Mouse (Mus musculus) MEL (cell line): ENCODE measurements around the gene Pcsk4. TPM values are rescaled to one million over a fixed set of nuclear protein-coding genes. Genes with fewer than 3 reads are reported as not detected.

Experiments used
- DNase-seq: peaks from one replicate; pipeline ENCODE4 v3.0.0; 2011; ENCODE audit warnings: low read depth, low spot score
- H3K27ac ChIP-seq: 2 replicates; pipeline ENCODE4 v1.5.1; 2012; ENCODE audit warnings: low read depth, mild to moderate bottlenecking, control low read depth, low read length, moderate library complexity; ENCODE audit not compliant: control insufficient read depth
- H3K27me3 ChIP-seq, 2 experiments: fragments of 150-350 bp in 1 of 2; sonication (generic) in 1 of 2; 2 replicates each; pipeline ENCODE4 v1.6.1; 2012; ENCODE audit warnings: low read length in 2 of 2, mild to moderate bottlenecking in 2 of 2, improper control_type of control experiment in 1 of 2, moderate library complexity in 1 of 2; ENCODE audit not compliant: insufficient read depth in 2 of 2, control insufficient read depth in 1 of 2
- H3K36me3 ChIP-seq, 2 experiments: 2 replicates each; pipeline ENCODE4 v1.6.1; 2012 to 2014; ENCODE audit warnings: low read length in 2 of 2, improper control_type of control experiment in 1 of 2, inconsistent platforms in 1 of 2, mild to moderate bottlenecking in 1 of 2; ENCODE audit not compliant: insufficient read depth in 2 of 2, control insufficient read depth in 1 of 2
- H3K4me1 ChIP-seq, 2 experiments: fragments of 150-350 bp in 1 of 2; sonication (generic) in 1 of 2; 2 replicates each; pipeline ENCODE4 v1.6.1; 2012; ENCODE audit warnings: low read length in 2 of 2, improper control_type of control experiment in 1 of 2, mild to moderate bottlenecking in 1 of 2; ENCODE audit not compliant: insufficient read depth in 2 of 2, control insufficient read depth in 1 of 2
- H3K4me3 ChIP-seq, 2 experiments: fragments of 150-350 bp in 1 of 2; sonication (generic) in 1 of 2; 2 replicates each; pipeline ENCODE4 v1.5.1; 2012; ENCODE audit warnings: low read depth in 2 of 2, low read length in 2 of 2, mild to moderate bottlenecking in 2 of 2, moderate library complexity in 2 of 2, control low read depth in 1 of 2, improper control_type of control experiment in 1 of 2; ENCODE audit not compliant: control insufficient read depth in 1 of 2, insufficient read depth in 1 of 2
- H3K79me2 ChIP-seq: 2 replicates; pipeline ENCODE4 v1.6.1; 2012; ENCODE audit warnings: mild to moderate bottlenecking, low read length, moderate library complexity; ENCODE audit not compliant: control insufficient read depth, poor library complexity, insufficient read depth
- H3K9ac ChIP-seq: 2 replicates; pipeline ENCODE4 v1.6.1; 2012; ENCODE audit warnings: low read depth, mild to moderate bottlenecking, control low read depth, low read length, moderate library complexity; ENCODE audit not compliant: control insufficient read depth, poor library complexity, severe bottlenecking
- H3K9me3 ChIP-seq: fragments of 150-350 bp; sonication (generic); replicated peaks from 2 replicates; pipeline ENCODE4 v1.6.1; 2012; ENCODE audit warnings: mild to moderate bottlenecking, low read length, improper control_type of control experiment, moderate library complexity; ENCODE audit not compliant: insufficient read depth
- CHD1 ChIP-seq: IDR thresholded peaks from 2 replicates; pipeline ENCODE4 v1.6.1; 2012; ENCODE audit warnings: low read depth, mild to moderate bottlenecking, inconsistent platforms, low read length, improper control_type of control experiment
- CTCF ChIP-seq, 3 experiments: IDR thresholded peaks in 2 of 3; conservative IDR thresholded peaks in 1 of 3; 2 replicates each; pipeline ENCODE4 v1.5.1; 2011 to 2012; ENCODE audit warnings: low read length in 3 of 3, low read depth in 2 of 3, mild to moderate bottlenecking in 2 of 3, improper control_type of control experiment in 1 of 3, inconsistent platforms in 1 of 3, mixed read lengths in 1 of 3, moderate library complexity in 1 of 3; ENCODE audit not compliant: control insufficient read depth in 1 of 3, insufficient read depth in 1 of 3, poor library complexity in 1 of 3, severe bottlenecking in 1 of 3
- ELF1 ChIP-seq: IDR thresholded peaks from 2 replicates; pipeline ENCODE4 v1.6.1; 2014; ENCODE audit warnings: low read depth, mild to moderate bottlenecking, inconsistent platforms, low read length, improper control_type of control experiment, moderate library complexity
- EP300 ChIP-seq, 2 experiments: IDR thresholded peaks; 2 replicates each; pipeline ENCODE4 v1.6.1; 2011; ENCODE audit warnings: improper control_type of control experiment in 2 of 2, low read length in 2 of 2, low read depth in 1 of 2, mild to moderate bottlenecking in 1 of 2
- ETS1 ChIP-seq: IDR thresholded peaks from 2 replicates; pipeline ENCODE4 v1.6.1; 2012; ENCODE audit warnings: low read depth, mild to moderate bottlenecking, inconsistent platforms, low read length, improper control_type of control experiment, moderate library complexity
- GABPA ChIP-seq: IDR thresholded peaks from 2 replicates; pipeline ENCODE4 v1.6.1; 2012; ENCODE audit warnings: low read depth, mild to moderate bottlenecking, inconsistent platforms, low read length, improper control_type of control experiment, moderate library complexity
- GATA1 ChIP-seq: IDR thresholded peaks from 2 replicates; pipeline ENCODE4 v1.6.1; 2011; ENCODE audit warnings: low read depth, low read length, improper control_type of control experiment
- MAFK ChIP-seq: IDR thresholded peaks from 2 replicates; pipeline ENCODE4 v1.6.1; 2011; ENCODE audit warnings: low read depth, mild to moderate bottlenecking, low read length, improper control_type of control experiment, borderline replicate concordance
- MXI1 ChIP-seq: IDR thresholded peaks from 2 replicates; pipeline ENCODE4 v1.6.1; 2011; ENCODE audit warnings: mild to moderate bottlenecking, low read depth, low read length, improper control_type of control experiment
- POLR2A ChIP-seq, 2 experiments: IDR thresholded peaks; 2 replicates each; pipeline ENCODE4 v1.6.1; 2011 to 2012; ENCODE audit warnings: low read length in 2 of 2, mild to moderate bottlenecking in 2 of 2, control low read depth in 1 of 2, improper control_type of control experiment in 1 of 2, low read depth in 1 of 2, moderate library complexity in 1 of 2; ENCODE audit not compliant: control insufficient read depth in 1 of 2, insufficient read depth in 1 of 2, poor library complexity in 1 of 2
- RCOR1 ChIP-seq: IDR thresholded peaks from 2 replicates; pipeline ENCODE4 v1.6.1; 2012; ENCODE audit warnings: low read depth, mild to moderate bottlenecking, inconsistent platforms, low read length, improper control_type of control experiment
- TAL1 ChIP-seq: IDR thresholded peaks from 2 replicates; pipeline ENCODE4 v1.6.1; 2012; ENCODE audit warnings: mild to moderate bottlenecking, inconsistent platforms, low read length, moderate library complexity, mixed read lengths
- TCF12 ChIP-seq: IDR thresholded peaks from 2 replicates; pipeline ENCODE4 v1.6.1; 2014; ENCODE audit warnings: low read depth, mild to moderate bottlenecking, inconsistent platforms, low read length, improper control_type of control experiment, moderate library complexity
- USF1 ChIP-seq: IDR thresholded peaks from 2 replicates; pipeline ENCODE4 v1.6.1; 2014; ENCODE audit warnings: low read depth, mild to moderate bottlenecking, inconsistent platforms, low read length, improper control_type of control experiment, moderate library complexity
- ZC3H11A ChIP-seq: IDR thresholded peaks from 2 replicates; pipeline ENCODE4 v1.6.1; 2012; ENCODE audit warnings: low read depth, mild to moderate bottlenecking, inconsistent platforms, low read length, improper control_type of control experiment
- ZKSCAN1 ChIP-seq: IDR thresholded peaks from 2 replicates; pipeline ENCODE4 v1.6.1; 2012; ENCODE audit warnings: low read depth, mild to moderate bottlenecking, inconsistent platforms, low read length, improper control_type of control experiment, moderate library complexity
- polyA plus RNA-seq, 2 experiments: library from polyadenylated mRNA; stranded (reverse) in 1 of 2; unstranded in 1 of 2; fragments of >175 nt in 1 of 2; fragments of >200 nt in 1 of 2; gene quantifications; 2 replicates each; pipeline versions ENCODE4 v1.2.1 to v1.2.4; 2012; ENCODE audit warnings: low replicate concordance in 2 of 2, low read depth in 1 of 2; ENCODE audit not compliant: insufficient read length in 2 of 2, insufficient read depth in 1 of 2, missing spikeins in 1 of 2
- total RNA-seq: library from RNA; depleted of rRNA; stranded (reverse); fragments of 300-350 nt; gene quantifications from 2 replicates; pipeline ENCODE4 v1.2.3, GENCODE M21; 2012

Pcsk4 gene
- total and polyA plus RNA-seq, 3 experiments, result 6.5 to 23.1 TPM; not detected in 1

DNA sequence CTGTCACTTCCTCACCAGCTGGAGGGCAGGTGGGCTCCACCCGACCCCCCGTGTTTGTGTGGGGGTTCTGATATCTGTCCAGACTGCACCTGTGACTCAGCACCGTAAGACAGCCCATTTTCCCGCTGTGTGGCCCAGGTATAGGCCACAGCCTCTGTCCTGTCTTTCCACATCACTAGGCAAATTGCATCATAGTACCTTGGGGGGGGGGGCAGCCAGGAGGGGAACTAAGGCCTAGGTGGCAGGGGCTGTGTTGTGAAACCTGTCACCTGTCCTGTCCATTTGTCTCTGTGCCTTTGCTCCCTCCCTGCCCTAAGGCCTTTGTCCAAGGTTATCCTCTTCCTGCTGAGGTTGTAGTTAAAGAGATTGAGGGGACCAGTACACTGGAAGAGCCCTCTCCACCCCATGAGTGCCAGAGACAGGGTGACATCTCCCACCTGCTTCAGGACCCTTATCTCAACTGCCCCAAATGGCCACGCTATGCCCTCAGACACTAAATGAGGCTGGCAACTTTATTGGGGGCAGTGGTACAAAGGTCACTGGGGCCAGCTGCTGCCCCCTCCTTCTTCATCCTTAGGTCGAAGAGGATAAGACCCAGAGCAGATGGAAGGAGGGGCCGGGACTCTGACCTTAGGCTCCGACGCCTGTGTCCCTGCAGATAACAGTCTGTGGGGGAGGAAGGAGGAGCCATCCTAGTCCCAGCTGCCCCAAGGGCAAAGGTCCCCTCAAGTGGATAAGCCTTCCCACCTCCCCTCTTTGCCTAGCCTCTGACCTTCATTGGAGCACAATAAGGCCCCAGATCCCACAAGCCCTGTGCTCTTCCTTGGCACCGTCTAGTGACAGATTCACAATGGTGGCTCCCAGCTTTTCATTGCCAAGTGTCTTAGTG is 2.6 kb upstream of the Pcsk4 start:
- Histone ChIP-seq H3K9ac (peak overlapping the region; percentile 6; the same call in 1 of the 2 replicates), H3K36me3 (peaks cover 0 to 22% of the 10 kb centered on the region in 2 experiments; a peak in 3 of 4 replicates), H3K4me3 (no peak overlapping the region; a peak in 1 of 4 replicates), H3K79me2 (peaks cover 2% of the 10 kb centered on the region; the same call in 1 of the 2 replicates), H3K9me3 (no peaks in the 10 kb centered on the region), H3K27ac (peak overlapping the region; percentile 30; the same call in 1 of the 2 replicates), H3K27me3 (no peaks in the 10 kb centered on the region), H3K4me1 (peaks cover 14 to 25% of the 10 kb centered on the region in 2 experiments)
- peak; percentile 38 for DNase-seq
- TF ChIP-seq ETS1 (peak; percentile 33; the same call in 1 of the 2 replicates), GABPA (no peak), MAFK (no peak), GATA1 (peak; percentile 20; the same call in 1 of the 2 replicates), POLR2A (IDR thresholded peaks at IDR 0.05; ENCODE audit: control insufficient read depth in 1 of 2, insufficient read depth in 1 of 2, low read depth in 1 of 2, low read length in 2 of 2, poor library complexity in 1 of 2) (no peak), TAL1 (peak; percentile 75), EP300 (IDR thresholded peaks at IDR 0.05; ENCODE audit: low read depth in 1 of 2, low read length in 2 of 2) (peak in 1 of 2 experiments; percentile 44; a peak in 2 of 4 replicates), TCF12 (peak; percentile 52; the same call in 1 of the 2 replicates)

DNA sequence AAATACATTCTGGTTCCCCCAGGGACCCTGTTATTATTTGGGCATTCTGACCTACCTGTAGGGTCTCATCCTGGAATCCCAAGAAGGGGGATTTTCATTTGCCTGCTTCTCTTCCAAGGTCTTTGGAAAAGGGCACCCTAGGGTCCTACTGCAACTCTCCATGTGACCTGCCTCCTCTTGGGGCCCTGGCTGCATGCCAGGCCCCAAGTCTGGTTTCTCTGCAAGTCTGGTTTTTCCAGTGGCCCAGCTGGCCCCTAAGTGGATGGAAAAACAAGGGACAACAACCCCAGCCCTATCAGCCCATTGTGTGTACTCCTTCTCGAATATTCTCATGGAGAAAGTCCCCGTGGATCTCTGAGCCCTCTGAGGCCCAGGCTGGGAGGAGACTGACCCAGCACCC is 1.6 kb upstream of the Pcsk4 start:
- TF ChIP-seq GATA1 (no peak), CTCF (IDR thresholded peaks at IDR 0.05 in 2 of 3, conservative IDR thresholded peaks at IDR 0.05 in 1 of 3; ENCODE audit: control insufficient read depth in 1 of 3, insufficient read depth in 1 of 3, low read depth in 2 of 3, low read length in 3 of 3, poor library complexity in 1 of 3, severe bottlenecking in 1 of 3) (no peak), ELF1 (no peak), USF1 (peak; percentile 67), CHD1 (no peak), MXI1 (no peak), RCOR1 (no peak), ZC3H11A (no peak), ZKSCAN1 (no peak)
- peaks cover 14 to 25% of the 10 kb centered on the region in 2 experiments for H3K4me1 ChIP-seq

More for the DNA sequence above, 1.6 kb upstream of the Pcsk4 start:
- peak; percentile 35 for DNase-seq
- Histone ChIP-seq H3K4me3 (peak overlapping the region; percentile 72 to 96), H3K9me3 (no peaks in the 10 kb centered on the region), H3K27me3 (no peaks in the 10 kb centered on the region), H3K79me2 (peaks cover 2% of the 10 kb centered on the region; the same call in 1 of the 2 replicates), H3K27ac (no peak overlapping the region; the same call in 1 of the 2 replicates), H3K36me3 (peaks cover 0 to 22% of the 10 kb centered on the region in 2 experiments; a peak in 2 of 4 replicates), H3K9ac (peak overlapping the region; percentile 82)
